Mouse (Mus musculus): ENCODE data around the gene 4930404N11Rik.

DNA sequence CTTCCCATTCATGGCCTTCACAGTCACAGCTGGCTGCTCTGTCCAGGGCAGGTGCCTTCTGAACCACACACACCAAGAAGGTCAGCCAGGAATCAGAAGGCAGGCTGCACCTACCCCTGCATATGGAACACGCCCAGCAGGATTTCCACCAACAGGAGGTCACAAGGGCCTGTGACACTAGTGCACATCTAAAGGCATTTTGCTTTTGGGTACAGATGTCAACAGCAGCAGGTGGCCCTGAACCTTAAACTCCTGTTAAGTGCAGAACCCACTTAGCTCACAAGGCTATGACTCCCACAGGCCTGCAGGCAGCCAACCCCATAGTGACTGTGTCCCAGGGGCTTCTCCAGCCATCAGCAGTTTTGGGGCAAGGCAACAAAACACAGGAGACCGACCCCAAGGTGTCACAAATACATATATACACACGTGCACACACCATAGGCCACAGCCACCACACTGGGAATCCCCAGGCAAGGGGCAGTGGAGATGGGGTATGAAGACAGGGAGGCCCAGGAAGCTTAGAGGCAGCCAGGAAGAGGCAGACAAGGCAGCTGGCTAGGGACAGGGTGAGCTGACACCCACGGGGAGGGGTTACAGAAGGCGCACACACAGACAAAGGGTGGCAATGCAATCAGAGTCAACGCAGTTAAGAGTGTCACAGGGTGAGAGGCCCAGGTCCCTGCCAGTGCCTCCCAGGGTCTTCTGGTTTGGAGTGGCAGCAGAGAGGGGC, 1.0 kb upstream of the 4930404N11Rik start:
- TF ChIP-seq CTCF (IDR thresholded peaks at IDR 0.05; ENCODE audit: low read depth) (no peak), EP300 (optimal IDR thresholded peaks at IDR 0.05) (no peak)
